Mouse (Mus musculus) liver, embryonic 14.5 days (tissue): ENCODE results near the gene Arhgap40.

Experiments used
- CTCF ChIP-seq: IDR thresholded peaks from 2 replicates; pipeline ENCODE4 v1.5.1; 2016; ENCODE audit warnings: antibody characterized with exemption, low read depth, control low read depth
- EP300 ChIP-seq: IDR thresholded peaks from 2 replicates; pipeline ENCODE4 v1.6.1; 2016; ENCODE audit warnings: antibody characterized with exemption, low read depth

DNA sequence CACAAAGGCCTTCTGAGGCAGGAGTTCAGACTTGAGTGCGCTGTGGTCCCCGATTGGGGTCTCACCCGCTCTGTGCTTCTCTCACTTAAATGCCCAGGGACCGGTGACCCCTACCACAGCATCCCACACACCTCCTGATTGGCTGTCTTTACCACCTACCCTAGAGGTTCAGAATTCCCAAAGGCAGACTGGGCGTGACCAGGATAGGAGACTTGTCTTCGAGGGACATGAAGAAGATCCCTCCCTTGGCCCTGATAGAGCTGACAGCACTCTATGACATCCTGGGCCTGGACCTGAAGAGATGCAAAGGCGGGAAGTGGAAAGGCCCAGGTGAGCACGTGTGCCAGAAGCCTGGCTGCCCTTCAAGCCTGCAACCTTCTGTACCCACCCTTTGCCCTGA lies 22.0 kb downstream of the Arhgap40 start:
- no peak for TF ChIP-seq CTCF
- TF ChIP-seq EP300: no peak
